Mouse (Mus musculus) kidney, embryonic 15.5 days (tissue): Measurements from ENCODE around the gene Kcnmb1. TPM values are rescaled to one million over a fixed set of nuclear protein-coding genes. Genes with fewer than 3 reads are reported as not detected.

Experiments used
- ATAC-seq: fragments of 200-750 bp; cut with Nextera tagmentation; replicated peaks from 2 replicates; pipeline ENCODE4 v1.8.0; 2017; ENCODE audit warnings: moderate TSS enrichment; ENCODE audit not compliant: low FRiP score
- H3K27ac ChIP-seq: fragments of 300-500 bp; sonication (generic); 2 replicates; pipeline ENCODE4 v1.5.1; 2015; ENCODE audit warnings: mild to moderate bottlenecking, inconsistent platforms
- H3K27me3 ChIP-seq: fragments of 300-500 bp; sonication (generic); 2 replicates; pipeline ENCODE4 v1.6.1; 2015; ENCODE audit warnings: inconsistent platforms
- H3K36me3 ChIP-seq: fragments of 300-500 bp; sonication (generic); 2 replicates; pipeline ENCODE4 v1.6.1; 2015; ENCODE audit warnings: inconsistent platforms
- H3K4me1 ChIP-seq: fragments of 300-500 bp; sonication (generic); 2 replicates; pipeline ENCODE4 v1.6.1; 2015; ENCODE audit warnings: inconsistent platforms
- H3K4me2 ChIP-seq: fragments of 300-500 bp; sonication (generic); 2 replicates; pipeline ENCODE4 v1.6.1; 2015; ENCODE audit warnings: moderate library complexity, mild to moderate bottlenecking, inconsistent platforms
- H3K4me3 ChIP-seq: fragments of 300-500 bp; sonication (generic); replicated peaks from 2 replicates; pipeline ENCODE4 v1.5.1; 2015; ENCODE audit warnings: mild to moderate bottlenecking, inconsistent platforms
- H3K9ac ChIP-seq: fragments of 300-500 bp; sonication (generic); 2 replicates; pipeline ENCODE4 v1.6.1; 2015; ENCODE audit warnings: mild to moderate bottlenecking, inconsistent platforms
- H3K9me3 ChIP-seq: fragments of 300-500 bp; sonication (generic); replicated peaks from 2 replicates; pipeline ENCODE4 v1.6.1; 2016; ENCODE audit warnings: inconsistent platforms
- WGBS: fragments of 180-500 bp; shearing (Covaris S2); methylation state at CpG from one replicate; pipeline ENCODE4 v1.1.7; 2015; ENCODE audit warnings: mixed read lengths; 5-methylcytosine and 5-hydroxymethylcytosine counted together
- polyA plus RNA-seq: library from polyadenylated mRNA; unstranded; fragments of >200 nt; fragmentation: Nextera tagmentation; extraction: Ambion mirVana; gene quantifications from 2 replicates; pipeline ENCODE4 v1.2.1, GENCODE M21; 2015

Gene Kcnmb1
- polyA plus RNA-seq, 1 experiment from 2014 or later = 0.71 TPM

- Histone ChIP-seq H3K27me3 (0 out of 2 replicates have a peak, but pooled peaks cover 3% of the 10 kb centered on the region), H3K4me1 (peaks cover 12% of the 10 kb centered on the region), H3K4me3 (no peak overlapping the region), H3K27ac (no peak overlapping the region), H3K9me3 (no peaks in the 10 kb centered on the region), H3K9ac (no peak overlapping the region), H3K4me2 (no peak overlapping the region), H3K36me3 (no peaks in the 10 kb centered on the region)
- no peak for ATAC-seq
- WGBS = 28% methylated on average over 7 of the region's 7 CpGs
Observed at GRCm38 (mm10) chr11:33928658-33929057, 34.2 kb upstream of the Kcnmb1 start.

- H3K9me3 ChIP-seq = no peaks in the 10 kb centered on the region
- H3K4me2 ChIP-seq = no peak overlapping the region
- H3K4me1 ChIP-seq = peaks cover 12% of the 10 kb centered on the region
- no peak overlapping the region for H3K9ac ChIP-seq
- 0 out of 2 replicates have a peak, but pooled peaks cover 3% of the 10 kb centered on the region for H3K27me3 ChIP-seq
- no peak for ATAC-seq
- no peak overlapping the region for H3K4me3 ChIP-seq
- WGBS = 61% methylated on average over 11 of the region's 11 CpGs
- no peak overlapping the region for H3K27ac ChIP-seq
- no peaks in the 10 kb centered on the region for H3K36me3 ChIP-seq
Observed at GRCm38 (mm10) chr11:33929412-33929811, 33.4 kb upstream of the Kcnmb1 start.

GRCm38 (mm10) chr11:33931836-33932385, 30.9 kb upstream of the Kcnmb1 start:
- Histone ChIP-seq H3K27me3 (0 out of 2 replicates have a peak, but pooled peaks cover 3% of the 10 kb centered on the region), H3K9ac (no peak overlapping the region)

GRCm38 (mm10) chr11:33932386-33933111, 30.3 kb upstream of the Kcnmb1 start:
- H3K4me3 ChIP-seq = peak overlapping the region; percentile 7; the same call in 1 of the 2 replicates
- no peak overlapping the region for H3K9ac ChIP-seq
- no peaks in the 10 kb centered on the region for H3K36me3 ChIP-seq
- WGBS = 29% methylated on average over 18 of the region's 18 CpGs
- peaks cover 12% of the 10 kb centered on the region for H3K4me1 ChIP-seq
- ATAC-seq = peak; percentile 69
- H3K27ac ChIP-seq = peak overlapping the region; percentile 41; the same call in 1 of the 2 replicates
- H3K4me2 ChIP-seq = peak overlapping the region; percentile 51
- 0 out of 2 replicates have a peak, but pooled peaks cover under 1% of the 10 kb centered on the region for H3K27me3 ChIP-seq
- H3K9me3 ChIP-seq = no peaks in the 10 kb centered on the region

More at GRCm38 (mm10) chr11:33931836-33932385, 30.9 kb upstream of the Kcnmb1 start:
- H3K4me3 ChIP-seq = peak overlapping the region; percentile 7; the same call in 1 of the 2 replicates
- peak overlapping the region; percentile 51 for H3K4me2 ChIP-seq
- H3K9me3 ChIP-seq = no peaks in the 10 kb centered on the region
- WGBS = 12% methylated on average over 9 of the region's 10 CpGs
- peaks cover 12% of the 10 kb centered on the region for H3K4me1 ChIP-seq
- peak; percentile 55 for ATAC-seq
- 0 out of 2 replicates have a peak overlapping the region, but pooled peaks have one; percentile 41 for H3K27ac ChIP-seq
- no peaks in the 10 kb centered on the region for H3K36me3 ChIP-seq

- H3K27ac ChIP-seq = no peak overlapping the region
- no peak overlapping the region for H3K4me3 ChIP-seq
- H3K9me3 ChIP-seq = no peaks in the 10 kb centered on the region
- peaks cover 12% of the 10 kb centered on the region for H3K4me1 ChIP-seq
- WGBS = 73% methylated on average over 9 of the region's 9 CpGs
- no peaks in the 10 kb centered on the region for H3K36me3 ChIP-seq
- no peak for ATAC-seq
- no peaks in the 10 kb centered on the region for H3K27me3 ChIP-seq
- H3K4me2 ChIP-seq = no peak overlapping the region
- H3K9ac ChIP-seq = no peak overlapping the region
Observed at GRCm38 (mm10) chr11:33934286-33934685, 28.5 kb upstream of the Kcnmb1 start.

GRCm38 (mm10) chr11:33937641-33938040, 25.2 kb upstream of the Kcnmb1 start:
- no peak for ATAC-seq
- WGBS = 69% methylated on average over 8 of the region's 8 CpGs
- Histone ChIP-seq H3K36me3 (no peaks in the 10 kb centered on the region), H3K4me2 (no peak overlapping the region), H3K4me3 (no peak overlapping the region), H3K9me3 (no peaks in the 10 kb centered on the region), H3K9ac (no peak overlapping the region), H3K27me3 (no peaks in the 10 kb centered on the region), H3K4me1 (peaks cover 4% of the 10 kb centered on the region), H3K27ac (no peak overlapping the region)

- 58% methylated on average over 7 of the region's 7 CpGs for WGBS
- Histone ChIP-seq H3K4me2 (no peak overlapping the region), H3K4me3 (no peak overlapping the region), H3K27me3 (no peaks in the 10 kb centered on the region), H3K9me3 (no peaks in the 10 kb centered on the region), H3K4me1 (no peaks in the 10 kb centered on the region), H3K36me3 (no peaks in the 10 kb centered on the region), H3K9ac (no peak overlapping the region), H3K27ac (no peak overlapping the region)
- ATAC-seq = no peak
Observed at GRCm38 (mm10) chr11:33938561-33939274, 24.1 kb upstream of the Kcnmb1 start.

- H3K9me3 ChIP-seq = no peaks in the 10 kb centered on the region
- 68% methylated on average over 4 of the region's 4 CpGs for WGBS
- no peak overlapping the region for H3K4me3 ChIP-seq
- no peak overlapping the region for H3K4me2 ChIP-seq
- H3K27ac ChIP-seq = no peak overlapping the region
- H3K9ac ChIP-seq = no peak overlapping the region
- no peaks in the 10 kb centered on the region for H3K27me3 ChIP-seq
- no peak for ATAC-seq
- H3K36me3 ChIP-seq = no peaks in the 10 kb centered on the region
- no peaks in the 10 kb centered on the region for H3K4me1 ChIP-seq
Observed at GRCm38 (mm10) chr11:33939456-33940113, 23.2 kb upstream of the Kcnmb1 start.

GRCm38 (mm10) chr11:33943565-33943964, 19.2 kb upstream of the Kcnmb1 start:
- ATAC-seq = no peak
- no peak overlapping the region for H3K4me3 ChIP-seq
- H3K27me3 ChIP-seq = no peaks in the 10 kb centered on the region
- H3K4me2 ChIP-seq = no peak overlapping the region
- 74% methylated on average over 1 of the region's 1 CpGs for WGBS
- no peaks in the 10 kb centered on the region for H3K4me1 ChIP-seq
- H3K27ac ChIP-seq = no peak overlapping the region
- no peaks in the 10 kb centered on the region for H3K9me3 ChIP-seq
- H3K9ac ChIP-seq = no peak overlapping the region
- no peaks in the 10 kb centered on the region for H3K36me3 ChIP-seq

- 73% methylated on average over 4 of the region's 4 CpGs for WGBS
- Histone ChIP-seq H3K4me1 (no peaks in the 10 kb centered on the region), H3K27ac (no peak overlapping the region), H3K27me3 (no peaks in the 10 kb centered on the region), H3K36me3 (no peaks in the 10 kb centered on the region), H3K9me3 (no peaks in the 10 kb centered on the region), H3K4me2 (no peak overlapping the region), H3K4me3 (no peak overlapping the region), H3K9ac (no peak overlapping the region)
- no peak for ATAC-seq
Observed at GRCm38 (mm10) chr11:33944067-33944785, 18.6 kb upstream of the Kcnmb1 start.

GRCm38 (mm10) chr11:33944786-33945328, 18.0 kb upstream of the Kcnmb1 start:
- no peak overlapping the region for H3K9ac ChIP-seq
- no peak overlapping the region for H3K27ac ChIP-seq
- no peaks in the 10 kb centered on the region for H3K4me1 ChIP-seq
- no peak overlapping the region for H3K4me2 ChIP-seq
- H3K36me3 ChIP-seq = no peaks in the 10 kb centered on the region
- no peak for ATAC-seq
- H3K27me3 ChIP-seq = no peaks in the 10 kb centered on the region
- no peak overlapping the region for H3K4me3 ChIP-seq
- 86% methylated on average over 9 of the region's 9 CpGs for WGBS
- H3K9me3 ChIP-seq = no peaks in the 10 kb centered on the region
